Mouse (Mus musculus): ENCODE measurements at regions not wholly inside any gene's neighbourhood (a gene's known extent, or its start where the extent isn't known, plus 50 kb on each side); places are given as distances from the start of the nearest gene placed in this dataset.
"Not testable (repeated sequence)": the region's sequence is repeated elsewhere in the genome, so short reads cannot be mapped to it uniquely, and the experiment has no call there.

DNA sequence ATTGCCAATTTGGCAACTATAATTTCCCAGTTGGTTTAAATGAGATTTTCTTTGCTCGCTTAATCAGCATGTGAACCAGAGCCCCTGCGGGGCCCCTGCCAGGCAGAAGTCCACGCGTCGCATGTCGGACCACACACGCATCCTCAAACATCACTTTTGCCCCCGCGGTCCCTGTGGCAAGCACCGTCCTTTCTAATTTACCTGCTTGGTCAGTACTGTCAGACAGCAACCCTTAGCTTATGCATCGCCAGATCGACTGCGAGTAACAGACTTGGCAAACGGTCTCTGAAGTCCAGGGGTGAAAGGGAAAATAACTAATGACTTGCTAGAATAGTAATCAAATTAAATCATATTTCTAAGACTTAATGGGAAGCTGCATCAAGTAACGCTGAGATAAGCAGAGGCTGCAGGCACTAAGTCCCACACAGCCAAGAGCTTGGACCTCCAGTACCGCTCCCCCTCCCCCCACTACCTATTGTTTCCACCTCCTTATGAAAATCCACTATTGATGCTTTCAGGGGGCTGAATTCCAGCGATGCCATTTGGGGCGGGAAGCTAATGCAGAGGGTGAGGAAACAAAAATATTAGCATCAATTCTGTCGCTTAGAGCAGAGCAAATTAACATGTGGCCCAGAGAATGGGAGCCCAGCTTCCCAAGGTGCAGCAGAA is 142.0 kb upstream of the Cntnap4 start:
- ATAC-seq (ENCODE audit: insufficient number of reproducible peaks, low FRiP score, low TSS enrichment), result no peak

DNA sequence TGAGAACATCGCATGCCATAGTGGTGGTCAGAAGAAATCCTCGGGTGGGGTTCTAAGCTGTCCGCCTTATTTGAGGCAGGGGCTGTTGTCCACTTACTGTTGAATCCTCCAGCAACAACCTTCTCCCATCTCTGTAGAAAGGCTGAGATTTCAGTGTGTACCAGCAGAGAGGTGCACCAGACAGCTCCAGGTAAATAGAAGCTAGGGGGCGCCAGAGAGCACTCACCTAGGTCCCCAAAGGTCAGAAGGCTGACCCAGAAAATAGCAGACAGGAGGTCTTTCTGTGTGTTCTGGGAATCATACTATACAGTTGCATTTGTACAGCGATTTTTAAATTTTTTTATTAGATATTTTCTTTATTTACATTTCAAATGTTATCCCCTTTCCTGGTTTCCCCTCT is 157.9 kb upstream of the Cntnap4 start:
- no peak for ATAC-seq (ENCODE audit: insufficient number of reproducible peaks, low FRiP score, low TSS enrichment)

- ATAC-seq (ENCODE audit: insufficient number of reproducible peaks, low FRiP score, low TSS enrichment), result no peak; the same call in 1 of the 2 replicates
Measured at GRCm38 (mm10) chr8:112411213-112411612, 158.6 kb upstream of the Cntnap4 start.

DNA sequence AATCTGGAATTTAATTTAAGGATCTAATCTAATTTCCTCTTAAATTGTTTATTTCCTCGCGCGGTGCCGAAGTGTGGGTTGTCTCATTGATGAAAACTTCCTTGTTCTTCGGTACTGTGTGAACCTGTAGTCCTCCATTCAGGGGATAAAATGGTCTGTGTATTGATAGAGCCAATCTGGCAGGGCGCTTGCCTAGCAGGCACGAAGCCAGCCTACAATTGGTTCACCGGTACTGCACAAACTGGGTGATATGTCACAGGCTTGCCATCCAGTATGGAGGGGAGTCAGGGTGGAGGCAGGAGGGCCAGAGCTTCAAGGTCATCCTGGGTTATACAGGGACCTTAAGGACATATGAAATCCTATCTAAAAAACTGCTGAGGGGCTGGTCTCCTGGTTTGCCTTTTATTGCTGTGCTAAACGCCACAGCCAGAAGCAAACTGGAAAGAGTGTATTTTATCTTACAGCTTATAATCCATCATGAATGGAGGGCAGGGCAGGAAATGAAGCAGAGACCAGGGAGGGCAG is 161.6 kb upstream of the Cntnap4 start:
- ATAC-seq (ENCODE audit: insufficient number of reproducible peaks, low FRiP score, low TSS enrichment), result no peak

DNA sequence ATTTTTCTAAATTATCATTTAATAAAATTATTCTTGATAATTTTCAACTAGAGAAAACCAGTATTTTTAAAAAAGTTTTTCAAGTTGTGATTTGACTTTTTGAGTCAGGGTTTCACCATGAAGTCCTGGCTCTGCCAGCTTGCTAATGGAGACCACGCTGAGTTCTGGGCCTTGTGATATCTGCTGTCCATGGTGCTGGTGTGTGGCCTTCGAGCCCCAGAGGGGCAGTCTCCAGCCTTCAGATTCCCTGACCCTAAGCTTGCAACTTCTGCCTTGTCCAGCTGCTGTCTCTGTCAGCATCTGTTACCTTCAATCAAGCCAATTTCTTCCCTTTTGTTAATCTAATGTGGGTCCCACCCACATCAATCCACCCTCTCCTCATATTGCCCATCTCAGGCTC is 165.8 kb upstream of the Cntnap4 start:
- no peak for ATAC-seq (ENCODE audit: insufficient number of reproducible peaks, low FRiP score, low TSS enrichment)

GRCm38 (mm10) chr8:112397438-112397837 is 172.4 kb upstream of the Cntnap4 start:
- ATAC-seq (ENCODE audit: insufficient number of reproducible peaks, low FRiP score, low TSS enrichment), result no peak

- no peak for ATAC-seq (ENCODE audit: insufficient number of reproducible peaks, low FRiP score, low TSS enrichment)
Measured at GRCm38 (mm10) chr8:112390108-112390507, 179.7 kb upstream of the Cntnap4 start.

- no peak for ATAC-seq (ENCODE audit: insufficient number of reproducible peaks, low FRiP score, low TSS enrichment)
Measured at GRCm38 (mm10) chr8:112348323-112348722, 221.5 kb upstream of the Cntnap4 start.

- ATAC-seq (ENCODE audit: insufficient number of reproducible peaks, low FRiP score, low TSS enrichment), result no peak
Measured at GRCm38 (mm10) chr8:112333171-112333570, 236.7 kb upstream of the Cntnap4 start.

GRCm38 (mm10) chr8:112332021-112332420 is 237.8 kb upstream of the Cntnap4 start:
- ATAC-seq (ENCODE audit: insufficient number of reproducible peaks, low FRiP score, low TSS enrichment), result no peak

DNA sequence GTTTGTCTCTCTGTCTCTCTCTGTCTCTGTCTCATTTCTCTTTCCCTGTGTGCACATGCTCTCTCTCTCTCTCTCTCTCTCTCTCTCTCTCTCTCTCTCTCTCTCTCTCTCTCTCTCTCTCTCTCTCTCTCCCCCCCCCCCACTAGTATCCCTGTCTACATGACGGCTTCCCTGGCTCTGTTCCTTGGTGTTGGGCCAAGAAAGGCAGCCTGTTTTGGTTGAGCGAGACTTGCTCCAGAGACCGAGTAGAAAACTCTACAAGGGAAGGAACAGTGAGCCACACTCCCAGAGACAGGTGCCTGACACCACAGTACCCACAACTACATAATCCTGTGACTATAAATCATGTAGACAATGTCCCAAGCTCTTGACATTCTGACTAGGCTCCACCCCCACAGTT is 260.0 kb upstream of the Cntnap4 start:
- no peak for ATAC-seq (ENCODE audit: insufficient number of reproducible peaks, low FRiP score, low TSS enrichment)

DNA sequence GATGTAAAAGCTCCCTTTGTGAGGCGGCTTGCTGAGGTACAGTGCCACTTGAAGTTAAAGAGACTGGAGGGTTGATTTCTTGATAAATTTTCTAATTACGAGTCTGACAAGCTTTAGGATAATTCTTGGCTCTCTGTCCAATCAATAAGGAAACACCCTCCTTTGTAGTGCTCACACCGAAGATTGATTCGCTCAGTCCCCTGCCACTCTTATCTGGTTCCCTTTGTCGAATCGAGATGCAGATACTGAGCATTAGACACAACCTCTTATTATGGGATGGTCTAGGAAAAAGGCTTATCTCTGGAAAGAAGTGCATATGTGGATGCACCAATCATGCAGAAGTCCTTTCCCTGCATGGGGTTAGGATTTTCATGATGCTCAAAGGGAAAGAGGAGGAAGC is 261.5 kb upstream of the Cntnap4 start:
- ATAC-seq (ENCODE audit: insufficient number of reproducible peaks, low FRiP score, low TSS enrichment), result no peak

GRCm38 (mm10) chr8:112297021-112297420 is 272.8 kb upstream of the Cntnap4 start:
- no peak for ATAC-seq (ENCODE audit: insufficient number of reproducible peaks, low FRiP score, low TSS enrichment)

- ATAC-seq (ENCODE audit: insufficient number of reproducible peaks, low FRiP score, low TSS enrichment), result no peak
Measured at GRCm38 (mm10) chr8:112283316-112283715, 268.5 kb upstream of the Gm6793 start.

DNA sequence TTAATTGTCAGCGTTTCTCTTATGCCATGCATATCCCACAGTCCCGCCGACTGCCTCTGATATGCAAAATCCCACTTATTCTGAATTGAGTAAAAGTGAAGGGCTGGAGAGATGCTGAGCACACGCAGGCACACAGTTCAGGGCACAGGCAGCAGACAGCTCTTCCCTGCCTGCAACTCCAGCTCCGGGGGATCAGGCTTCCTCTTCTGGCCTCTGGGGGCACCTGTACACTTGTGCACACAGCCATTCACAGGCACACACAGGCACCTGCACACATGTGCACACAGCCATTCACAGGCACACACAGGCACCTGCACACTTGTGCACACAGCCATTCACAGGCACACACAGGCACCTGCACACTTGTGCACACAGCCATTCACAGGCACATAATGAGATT is 254.8 kb upstream of the Gm6793 start:
- ATAC-seq (ENCODE audit: insufficient number of reproducible peaks, low FRiP score, low TSS enrichment), result no peak

GRCm38 (mm10) chr8:112269214-112269566 is 254.4 kb upstream of the Gm6793 start:
- no peak for ATAC-seq (ENCODE audit: insufficient number of reproducible peaks, low FRiP score, low TSS enrichment)

- no peak for ATAC-seq (ENCODE audit: insufficient number of reproducible peaks, low FRiP score, low TSS enrichment)
Measured at GRCm38 (mm10) chr8:112268544-112269213, 253.8 kb upstream of the Gm6793 start.

- ATAC-seq (ENCODE audit: insufficient number of reproducible peaks, low FRiP score, low TSS enrichment), result no peak
Measured at GRCm38 (mm10) chr8:112257922-112258475, 243.2 kb upstream of the Gm6793 start.

- ATAC-seq (ENCODE audit: insufficient number of reproducible peaks, low FRiP score, low TSS enrichment), result no peak
Measured at GRCm38 (mm10) chr8:112257311-112257894, 242.6 kb upstream of the Gm6793 start.

DNA sequence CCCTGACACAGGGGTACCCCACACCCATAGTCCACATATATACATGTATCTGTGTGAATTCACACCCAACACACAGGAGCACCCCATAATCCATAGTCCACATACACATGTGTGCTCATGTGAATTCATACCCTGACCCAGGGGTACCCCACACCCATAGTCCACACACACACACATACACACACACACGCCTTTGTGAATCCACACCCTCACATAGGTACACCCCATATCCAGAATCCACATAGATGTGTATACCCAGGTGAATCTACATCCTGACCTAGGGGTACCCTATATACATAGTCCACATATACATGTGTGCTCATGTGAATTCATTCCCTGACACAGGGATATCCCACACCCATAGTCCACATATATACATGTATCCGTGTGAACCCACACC is 231.8 kb upstream of the Gm6793 start:
- not testable (repeated sequence) for ATAC-seq (ENCODE audit: insufficient number of reproducible peaks, low FRiP score, low TSS enrichment)

- ATAC-seq (ENCODE audit: insufficient number of reproducible peaks, low FRiP score, low TSS enrichment), result no peak
Measured at GRCm38 (mm10) chr8:112238681-112239080, 223.8 kb upstream of the Gm6793 start.
